Mouse (Mus musculus): ENCODE data around the gene Tmem132d. TPM values are rescaled to one million over a fixed set of nuclear protein-coding genes. Genes with fewer than 3 reads are reported as not detected.

Gene Tmem132d
- polyA plus RNA-seq, 1 experiment, result not detected

GRCm38 (mm10) chr5:128211125-128211524 lies 221.8 kb downstream of the Tmem132d start:
- Histone ChIP-seq H3K27ac (replicated peaks; ENCODE audit: low read depth, low read length) (no peak overlapping the region), H3K4me1 (ENCODE audit: control insufficient read depth, insufficient read depth, insufficient read length, low read length) (no peaks in the 10 kb centered on the region), H3K4me3 (ENCODE audit: insufficient read depth, low read depth, low read length) (no peak overlapping the region)

GRCm38 (mm10) chr5:128205716-128206115 lies 227.2 kb downstream of the Tmem132d start:
- Histone ChIP-seq H3K4me1 (ENCODE audit: control insufficient read depth, insufficient read depth, insufficient read length, low read length) (no peaks in the 10 kb centered on the region), H3K4me3 (ENCODE audit: insufficient read depth, low read depth, low read length) (no peak overlapping the region), H3K27ac (replicated peaks; ENCODE audit: low read depth, low read length) (no peak overlapping the region)

DNA sequence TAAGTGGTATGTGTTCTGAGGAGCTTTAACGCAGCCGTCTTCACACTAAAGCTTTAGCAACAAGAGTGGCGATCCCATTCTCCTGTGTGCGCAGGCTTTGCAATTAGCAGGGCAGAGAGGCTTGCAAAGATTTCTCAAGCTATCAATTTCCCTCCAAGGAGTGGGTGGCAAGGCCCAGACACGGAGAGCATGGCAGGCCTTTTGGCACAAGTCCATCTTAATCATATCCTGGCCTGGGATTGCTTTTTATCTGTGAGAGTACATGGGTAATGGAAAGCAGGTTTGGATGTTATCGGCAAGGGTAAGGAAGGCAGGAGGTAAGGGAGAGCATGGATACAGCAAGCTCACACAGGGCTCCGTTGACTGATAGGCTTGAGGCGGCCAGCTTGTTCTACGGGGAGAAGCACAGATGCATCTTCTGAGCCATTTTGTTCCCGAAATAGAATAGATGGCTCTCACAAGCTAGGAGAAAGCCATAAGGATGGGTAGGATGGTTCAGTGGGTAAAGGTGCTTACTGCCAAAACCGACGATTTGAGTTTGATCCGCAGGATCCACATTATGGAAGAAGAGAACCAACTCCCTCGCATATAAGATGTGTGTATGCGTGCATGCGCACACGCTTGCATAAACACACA lies 228.1 kb downstream of the Tmem132d start:
- no peak overlapping the region for H3K27ac ChIP-seq (replicated peaks; ENCODE audit: low read depth, low read length)

DNA sequence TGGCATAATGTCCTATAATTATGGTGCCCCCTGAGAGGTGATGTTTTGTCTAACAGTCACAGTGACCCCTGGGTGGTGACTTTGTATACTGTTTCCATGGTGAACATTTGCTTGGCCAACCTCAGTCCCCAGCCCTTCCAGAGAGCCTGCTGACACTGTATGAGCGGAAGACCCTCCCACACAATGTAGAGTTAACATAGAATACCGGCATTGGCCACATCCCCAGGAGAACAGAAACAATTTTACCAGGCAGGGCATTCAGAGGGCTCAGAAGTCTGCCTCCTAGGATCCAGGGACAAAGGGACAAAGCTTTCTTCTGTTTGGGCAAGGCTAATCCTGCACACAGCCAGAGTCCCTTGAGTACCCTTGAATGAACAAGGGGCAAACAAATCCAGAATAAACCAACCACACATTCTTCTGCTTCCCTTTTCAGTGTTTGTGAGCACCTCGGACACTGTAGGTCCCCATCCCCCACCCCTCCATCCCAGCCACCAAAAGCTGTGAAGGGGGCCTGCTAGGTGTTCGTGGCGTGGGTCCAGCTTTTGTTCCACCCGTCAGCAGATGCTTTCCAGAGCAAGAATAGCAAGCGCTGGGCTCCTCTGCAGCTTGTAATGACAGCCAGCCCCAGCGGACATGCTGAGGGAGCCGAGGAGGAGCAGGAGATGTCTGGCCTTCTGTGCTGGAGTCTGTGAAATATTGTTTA lies 228.8 kb downstream of the Tmem132d start:
- no peaks in the 10 kb centered on the region for H3K4me1 ChIP-seq (ENCODE audit: control insufficient read depth, insufficient read depth, insufficient read length, low read length)
- no peak overlapping the region for H3K27ac ChIP-seq (replicated peaks; ENCODE audit: low read depth, low read length)

More for the DNA sequence above, 228.1 kb downstream of the Tmem132d start:
- Histone ChIP-seq H3K4me1 (ENCODE audit: control insufficient read depth, insufficient read depth, insufficient read length, low read length) (no peaks in the 10 kb centered on the region), H3K4me3 (ENCODE audit: insufficient read depth, low read depth, low read length) (no peak overlapping the region)

DNA sequence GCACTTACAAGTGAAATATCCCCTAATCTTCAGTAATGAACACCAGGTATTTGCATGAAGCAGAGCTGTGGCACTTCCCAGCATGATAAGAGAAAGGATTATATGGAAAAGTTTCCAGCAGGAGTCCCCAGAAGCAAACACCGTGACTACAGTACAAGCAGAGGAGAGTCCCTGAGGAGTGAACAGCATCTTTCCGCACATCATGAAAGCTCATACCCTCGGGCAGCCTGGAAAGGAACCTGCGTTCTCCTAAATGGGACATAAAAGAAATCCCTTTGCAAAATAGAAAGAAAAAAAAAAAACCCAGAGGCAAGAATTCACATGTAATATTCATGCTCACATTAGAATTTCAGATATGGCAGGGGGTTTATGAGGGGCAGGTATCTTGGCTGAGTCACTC lies 238.8 kb downstream of the Tmem132d start:
- H3K27ac ChIP-seq (replicated peaks; ENCODE audit: low read depth, low read length), result no peak overlapping the region
- no peaks in the 10 kb centered on the region for H3K4me1 ChIP-seq (ENCODE audit: control insufficient read depth, insufficient read depth, insufficient read length, low read length)
- no peak overlapping the region for H3K4me3 ChIP-seq (ENCODE audit: insufficient read depth, low read depth, low read length)

More for the DNA sequence above, 228.8 kb downstream of the Tmem132d start:
- no peak overlapping the region for H3K4me3 ChIP-seq (ENCODE audit: insufficient read depth, low read depth, low read length)

DNA sequence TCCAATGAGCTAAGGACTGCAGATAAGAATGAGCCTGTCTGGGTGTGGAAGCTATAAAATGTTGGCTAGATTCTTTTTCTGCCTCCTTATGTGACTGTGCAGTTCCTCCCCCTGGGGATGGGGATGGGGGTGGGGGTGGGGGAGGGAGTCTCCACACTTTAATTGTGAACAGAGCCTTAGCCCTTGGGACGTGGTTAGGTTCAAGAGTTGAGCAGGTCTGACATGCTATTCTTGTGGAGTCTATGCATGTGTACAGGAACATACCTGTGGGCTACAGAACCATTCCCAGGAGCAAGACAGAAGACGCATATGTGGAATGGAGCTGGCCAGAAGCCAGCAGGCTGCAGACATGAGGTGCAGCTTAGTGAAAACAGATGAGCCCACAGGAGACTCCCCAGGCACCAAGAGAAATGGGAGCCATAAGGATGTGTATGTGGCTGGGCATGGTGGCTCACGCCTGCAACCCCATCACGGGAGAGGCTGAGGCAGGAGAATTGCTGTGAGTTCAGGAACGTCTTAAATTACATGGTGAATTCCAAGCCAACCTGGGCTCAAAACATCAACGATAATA lies 240.3 kb downstream of the Tmem132d start:
- no peaks in the 10 kb centered on the region for H3K4me1 ChIP-seq (ENCODE audit: control insufficient read depth, insufficient read depth, insufficient read length, low read length)
- no peak overlapping the region for H3K4me3 ChIP-seq (ENCODE audit: insufficient read depth, low read depth, low read length)
- no peak overlapping the region for H3K27ac ChIP-seq (replicated peaks; ENCODE audit: low read depth, low read length)

- Histone ChIP-seq H3K4me3 (ENCODE audit: insufficient read depth, low read depth, low read length) (no peak overlapping the region), H3K27ac (replicated peaks; ENCODE audit: low read depth, low read length) (no peak overlapping the region), H3K4me1 (ENCODE audit: control insufficient read depth, insufficient read depth, insufficient read length, low read length) (no peaks in the 10 kb centered on the region)
These were observed 241.2 kb downstream of the Tmem132d start for GRCm38 (mm10) chr5:128191710-128192109.

- Histone ChIP-seq H3K4me1 (ENCODE audit: control insufficient read depth, insufficient read depth, insufficient read length, low read length) (no peaks in the 10 kb centered on the region), H3K4me3 (ENCODE audit: insufficient read depth, low read depth, low read length) (no peak overlapping the region)
These were observed 242.5 kb downstream of the Tmem132d start for GRCm38 (mm10) chr5:128190243-128190820.

GRCm38 (mm10) chr5:128176234-128176633 lies 256.6 kb downstream of the Tmem132d start:
- no peaks in the 10 kb centered on the region for H3K4me1 ChIP-seq (ENCODE audit: control insufficient read depth, insufficient read depth, insufficient read length, low read length)
- H3K27ac ChIP-seq (replicated peaks; ENCODE audit: low read depth, low read length), result no peak overlapping the region
- no peak overlapping the region for H3K4me3 ChIP-seq (ENCODE audit: insufficient read depth, low read depth, low read length)

More at GRCm38 (mm10) chr5:128190243-128190820, 242.5 kb downstream of the Tmem132d start:
- H3K27ac ChIP-seq (replicated peaks; ENCODE audit: low read depth, low read length), result no peak overlapping the region

GRCm38 (mm10) chr5:128158901-128159675 lies 273.8 kb downstream of the Tmem132d start:
- no peak overlapping the region for H3K4me3 ChIP-seq (ENCODE audit: insufficient read depth, low read depth, low read length)
- H3K4me1 ChIP-seq (ENCODE audit: control insufficient read depth, insufficient read depth, insufficient read length, low read length), result no peaks in the 10 kb centered on the region
- H3K27ac ChIP-seq (replicated peaks; ENCODE audit: low read depth, low read length), result no peak overlapping the region

- H3K27ac ChIP-seq (replicated peaks; ENCODE audit: low read depth, low read length), result no peak overlapping the region
- H3K4me3 ChIP-seq (ENCODE audit: insufficient read depth, low read depth, low read length), result no peak overlapping the region
- no peaks in the 10 kb centered on the region for H3K4me1 ChIP-seq (ENCODE audit: control insufficient read depth, insufficient read depth, insufficient read length, low read length)
These were observed 281.4 kb downstream of the Tmem132d start for GRCm38 (mm10) chr5:128151461-128151860.

DNA sequence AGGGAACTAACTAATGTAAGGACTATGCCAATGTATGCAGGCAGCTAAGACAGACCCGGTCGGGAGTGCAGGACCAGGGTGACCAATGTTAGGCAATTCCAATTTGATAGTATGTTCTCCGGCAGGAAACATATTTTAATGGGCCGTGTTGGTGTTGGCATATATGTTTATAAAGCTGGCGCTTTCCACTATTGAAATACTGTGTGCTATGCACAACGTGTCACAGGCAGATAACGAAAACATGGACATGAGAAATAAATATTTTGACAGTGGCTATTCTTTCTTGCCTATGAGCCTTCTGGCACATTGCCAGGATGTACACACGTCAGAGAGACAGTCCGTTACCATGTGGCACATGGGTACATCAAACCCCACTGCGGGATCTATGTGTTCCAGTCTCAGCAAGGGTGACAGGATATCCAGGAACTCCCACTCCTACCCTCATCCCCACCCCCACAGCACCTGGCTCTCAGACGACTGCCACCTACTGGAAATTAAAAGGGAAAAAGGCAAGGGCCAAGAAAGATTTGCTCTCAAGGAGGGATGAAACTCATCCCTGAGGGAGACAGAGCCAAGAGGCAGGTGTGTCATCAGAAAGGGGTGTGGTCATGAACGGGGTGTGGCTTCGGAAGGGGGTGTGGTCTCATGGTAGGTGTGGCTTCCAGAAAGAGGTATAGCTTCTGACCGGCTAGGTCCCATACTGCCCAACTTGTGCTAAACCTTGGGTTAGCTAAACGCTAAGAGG lies 285.8 kb downstream of the Tmem132d start:
- Histone ChIP-seq H3K4me3 (ENCODE audit: insufficient read depth, low read depth, low read length) (no peak overlapping the region), H3K27ac (replicated peaks; ENCODE audit: low read depth, low read length) (no peak overlapping the region), H3K4me1 (ENCODE audit: control insufficient read depth, insufficient read depth, insufficient read length, low read length) (no peaks in the 10 kb centered on the region)

DNA sequence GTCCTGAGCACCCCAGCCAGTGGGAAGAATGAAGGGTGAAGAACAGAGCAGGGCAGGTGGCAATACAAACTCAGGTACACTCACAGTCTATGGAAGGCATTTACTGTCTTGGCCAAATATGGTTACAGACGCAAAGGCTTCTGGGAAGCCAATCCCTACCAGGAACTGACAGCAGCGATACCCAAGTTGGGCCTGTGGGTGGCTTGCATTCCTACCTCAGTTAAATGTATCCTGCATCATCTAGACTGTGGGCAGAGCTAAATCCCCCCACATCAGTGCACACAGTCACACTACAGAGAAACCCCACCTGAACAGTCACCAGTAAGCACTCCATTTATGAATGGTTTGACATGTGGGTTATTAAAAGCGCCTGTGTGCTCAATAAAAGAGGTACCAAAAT lies 288.1 kb downstream of the Tmem132d start:
- H3K27ac ChIP-seq (replicated peaks; ENCODE audit: low read depth, low read length), result no peak overlapping the region

GRCm38 (mm10) chr5:128136818-128137217 lies 296.1 kb downstream of the Tmem132d start:
- no peak overlapping the region for H3K4me3 ChIP-seq (ENCODE audit: insufficient read depth, low read depth, low read length)
- no peaks in the 10 kb centered on the region for H3K4me1 ChIP-seq (ENCODE audit: control insufficient read depth, insufficient read depth, insufficient read length, low read length)
- H3K27ac ChIP-seq (replicated peaks; ENCODE audit: low read depth, low read length), result no peak overlapping the region

More for the DNA sequence above, 288.1 kb downstream of the Tmem132d start:
- Histone ChIP-seq H3K4me3 (ENCODE audit: insufficient read depth, low read depth, low read length) (no peak overlapping the region), H3K4me1 (ENCODE audit: control insufficient read depth, insufficient read depth, insufficient read length, low read length) (no peaks in the 10 kb centered on the region)
